Mouse (Mus musculus) forebrain, embryonic 15.5 days (tissue): ENCODE results near the gene Rcn3. TPM values are rescaled to one million over a fixed set of nuclear protein-coding genes. Genes with fewer than 3 reads are reported as not detected.
"Not testable (repeated sequence)": the region's sequence is repeated elsewhere in the genome, so short reads cannot be mapped to it uniquely, and the experiment has no call there.

Experiments used
- ATAC-seq: fragments of 200-750 bp; cut with Nextera tagmentation; replicated peaks from 2 replicates; pipeline ENCODE4 v1.8.0; 2017; ENCODE audit warnings: mild to moderate bottlenecking, moderate TSS enrichment, moderate library complexity
- H3K27ac ChIP-seq: fragments of 300-500 bp; sonication (generic); replicated peaks from 2 replicates; pipeline ENCODE4 v1.5.1; 2015; ENCODE audit warnings: mild to moderate bottlenecking, inconsistent platforms
- H3K27me3 ChIP-seq: fragments of 300-500 bp; sonication (generic); 2 replicates; pipeline ENCODE4 v1.6.1; 2015; ENCODE audit warnings: inconsistent platforms
- H3K36me3 ChIP-seq: fragments of 300-500 bp; sonication (generic); 2 replicates; pipeline ENCODE4 v1.6.1; 2015; ENCODE audit warnings: mild to moderate bottlenecking, inconsistent platforms
- H3K4me1 ChIP-seq: fragments of 300-500 bp; sonication (generic); 2 replicates; pipeline ENCODE4 v1.6.1; 2015; ENCODE audit warnings: inconsistent platforms
- H3K4me2 ChIP-seq: fragments of 300-500 bp; sonication (generic); replicated peaks from 2 replicates; pipeline ENCODE4 v1.6.1; 2015; ENCODE audit warnings: mild to moderate bottlenecking, inconsistent platforms
- H3K4me3 ChIP-seq: fragments of 300-500 bp; sonication (generic); 2 replicates; pipeline ENCODE4 v1.5.1; 2015; ENCODE audit warnings: mild to moderate bottlenecking, inconsistent platforms
- H3K9ac ChIP-seq: fragments of 300-500 bp; sonication (generic); replicated peaks from 2 replicates; pipeline ENCODE4 v1.6.1; 2015; ENCODE audit warnings: mild to moderate bottlenecking, inconsistent platforms
- H3K9me3 ChIP-seq: fragments of 300-500 bp; sonication (generic); 2 replicates; pipeline ENCODE4 v1.6.1; 2016; ENCODE audit warnings: inconsistent platforms
- WGBS: fragments of 180-500 bp; shearing (Covaris S2); methylation state at CpG from one replicate; pipeline ENCODE4 v1.1.7; 2015; ENCODE audit warnings: mixed read lengths; 5-methylcytosine and 5-hydroxymethylcytosine counted together
- polyA plus RNA-seq: library from polyadenylated mRNA; unstranded; fragments of >200 nt; fragmentation: Nextera tagmentation; extraction: Ambion mirVana; gene quantifications from 2 replicates; pipeline ENCODE4 v1.2.1, GENCODE M21; 2015

Rcn3 gene
- polyA plus RNA-seq, 1 experiment from 2014 or later = 49.6 TPM

DNA sequence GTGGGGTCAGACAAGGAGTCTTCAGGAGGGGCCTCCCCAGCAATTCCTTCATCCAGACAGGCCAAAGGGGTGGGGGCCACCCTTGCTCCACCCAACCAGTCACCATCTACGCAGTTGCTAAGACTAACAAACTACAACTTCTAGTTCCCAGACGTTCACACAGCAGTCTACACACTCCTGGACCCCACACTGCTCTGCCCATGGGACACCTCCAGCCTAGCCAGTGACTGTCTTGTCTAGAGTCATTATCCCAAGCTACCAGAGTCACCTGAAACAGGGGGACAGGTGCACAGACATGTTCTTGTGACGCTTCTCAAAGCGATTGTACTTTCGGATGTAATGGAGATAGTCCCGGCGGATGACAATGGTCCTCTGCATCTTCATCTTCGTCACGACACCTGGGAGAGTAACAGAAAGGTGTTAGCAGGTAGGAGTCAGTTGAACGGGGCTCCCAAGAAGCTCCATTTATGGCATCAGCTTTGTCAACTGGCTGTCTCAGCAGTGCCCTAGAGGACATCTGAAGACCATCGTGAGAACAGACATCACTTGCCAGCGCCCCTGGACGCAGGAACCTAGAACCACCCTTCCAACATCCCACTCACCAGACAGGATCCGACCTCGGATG lies 30.7 kb upstream of the Rcn3 start:
- Histone ChIP-seq H3K9ac (peak overlapping the region; percentile 86), H3K4me1 (peaks cover 50% of the 10 kb centered on the region), H3K27ac (no peak overlapping the region), H3K4me2 (peak overlapping the region; percentile 87), H3K36me3 (peaks cover 75% of the 10 kb centered on the region), H3K27me3 (no peaks in the 10 kb centered on the region), H3K9me3 (no peaks in the 10 kb centered on the region), H3K4me3 (peak overlapping the region; percentile 74)
- 88% methylated on average over 15 of the region's 15 CpGs for WGBS
- no peak for ATAC-seq

DNA sequence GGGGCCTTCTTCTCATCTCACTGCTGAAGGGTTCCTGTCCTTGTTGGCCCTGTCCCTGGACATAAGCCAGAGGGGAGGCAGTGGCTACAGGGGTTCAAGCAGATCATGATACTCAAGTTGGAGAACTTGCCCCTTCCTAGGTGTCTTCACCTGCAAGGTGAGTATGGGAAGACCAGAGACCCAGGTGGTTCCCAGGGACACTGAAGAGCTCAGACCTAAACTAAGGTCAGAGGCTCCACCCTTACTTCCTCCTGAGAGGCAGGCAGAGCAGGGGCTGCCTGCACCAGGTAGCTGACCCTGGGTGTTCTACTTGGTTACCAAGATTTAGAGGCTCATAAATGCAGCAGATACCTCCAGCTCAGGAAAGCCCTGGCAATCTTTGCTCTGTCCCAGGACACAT lies 29.9 kb upstream of the Rcn3 start:
- Histone ChIP-seq H3K9me3 (no peaks in the 10 kb centered on the region), H3K27ac (no peak overlapping the region), H3K36me3 (peaks cover 71% of the 10 kb centered on the region), H3K4me2 (no peak overlapping the region), H3K27me3 (no peaks in the 10 kb centered on the region), H3K4me3 (no peak overlapping the region), H3K9ac (no peak overlapping the region), H3K4me1 (peaks cover 43% of the 10 kb centered on the region)
- ATAC-seq = no peak

- no peaks in the 10 kb centered on the region for H3K9me3 ChIP-seq
- H3K9ac ChIP-seq = no peak overlapping the region
- H3K4me2 ChIP-seq = no peak overlapping the region
- H3K27me3 ChIP-seq = no peaks in the 10 kb centered on the region
- WGBS = 66% methylated on average over 8 of the region's 8 CpGs
- H3K4me3 ChIP-seq = no peak overlapping the region
- H3K36me3 ChIP-seq = peaks cover 66% of the 10 kb centered on the region
- no peak overlapping the region for H3K27ac ChIP-seq
- no peak for ATAC-seq
- H3K4me1 ChIP-seq = peaks cover 37% of the 10 kb centered on the region
These were observed 29.4 kb upstream of the Rcn3 start for GRCm38 (mm10) chr7:45121404-45121803.

GRCm38 (mm10) chr7:45119780-45120709 lies 28.0 kb upstream of the Rcn3 start:
- Histone ChIP-seq H3K9me3 (no peaks in the 10 kb centered on the region), H3K27me3 (no peaks in the 10 kb centered on the region), H3K4me3 (no peak overlapping the region), H3K4me1 (peaks cover 27% of the 10 kb centered on the region), H3K27ac (no peak overlapping the region), H3K4me2 (no peak overlapping the region), H3K36me3 (peaks cover 52% of the 10 kb centered on the region), H3K9ac (peak overlapping the region; percentile 19; the same call in 1 of the 2 replicates)
- ATAC-seq = no peak
- WGBS = 82% methylated on average over 5 of the region's 5 CpGs

GRCm38 (mm10) chr7:45118336-45118735 lies 26.3 kb upstream of the Rcn3 start:
- Histone ChIP-seq H3K27ac (no peak overlapping the region), H3K4me2 (no peak overlapping the region), H3K4me3 (no peak overlapping the region), H3K9me3 (no peaks in the 10 kb centered on the region), H3K27me3 (no peaks in the 10 kb centered on the region), H3K4me1 (peaks cover 18% of the 10 kb centered on the region), H3K9ac (no peak overlapping the region), H3K36me3 (peaks cover 51% of the 10 kb centered on the region)
- no peak for ATAC-seq
- WGBS = 96% methylated on average over 6 of the region's 6 CpGs

DNA sequence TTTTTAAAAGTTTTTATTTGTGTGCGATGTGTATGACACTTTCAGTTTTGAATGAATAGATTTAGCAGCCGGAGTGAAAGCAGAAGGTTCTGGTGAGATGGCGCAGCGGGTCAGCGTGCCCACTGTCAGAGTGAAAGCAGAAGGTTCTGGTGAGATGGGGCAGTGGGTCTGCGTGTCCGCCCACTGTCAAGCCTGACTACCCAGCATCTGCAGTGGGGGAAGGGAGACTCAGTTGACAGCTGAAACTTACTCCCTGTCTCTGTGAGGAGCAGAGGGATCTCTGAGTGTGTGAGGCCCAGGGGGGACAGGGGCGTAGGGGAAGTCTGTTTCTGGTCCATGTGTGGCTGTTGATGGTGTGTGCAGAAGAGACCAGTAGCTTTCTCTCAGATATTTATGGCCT lies 25.5 kb upstream of the Rcn3 start:
- Histone ChIP-seq H3K4me2 (no peak overlapping the region), H3K4me1 (peaks cover 11% of the 10 kb centered on the region), H3K9me3 (no peaks in the 10 kb centered on the region), H3K4me3 (no peak overlapping the region), H3K36me3 (peaks cover 44% of the 10 kb centered on the region), H3K9ac (no peak overlapping the region), H3K27me3 (no peaks in the 10 kb centered on the region), H3K27ac (no peak overlapping the region)
- ATAC-seq = no peak
- WGBS = 88% methylated on average over 8 of the region's 8 CpGs

GRCm38 (mm10) chr7:45113476-45113875 lies 21.5 kb upstream of the Rcn3 start:
- H3K4me3 ChIP-seq = no peak overlapping the region
- H3K27me3 ChIP-seq = no peaks in the 10 kb centered on the region
- no peaks in the 10 kb centered on the region for H3K9me3 ChIP-seq
- H3K4me2 ChIP-seq = no peak overlapping the region
- peaks cover 6% of the 10 kb centered on the region; the same call in 1 of the 2 replicates for H3K36me3 ChIP-seq
- H3K27ac ChIP-seq = no peak overlapping the region
- 87% methylated on average over 2 of the region's 2 CpGs for WGBS
- H3K9ac ChIP-seq = no peak overlapping the region
- no peaks in the 10 kb centered on the region for H3K4me1 ChIP-seq
- ATAC-seq = no peak

- H3K36me3 ChIP-seq = no peaks in the 10 kb centered on the region
- H3K9ac ChIP-seq = no peak overlapping the region
- no peaks in the 10 kb centered on the region for H3K9me3 ChIP-seq
- no peaks in the 10 kb centered on the region for H3K27me3 ChIP-seq
- no peak overlapping the region for H3K27ac ChIP-seq
- WGBS = 79% methylated on average over 3 of the region's 3 CpGs
- ATAC-seq = no peak
- H3K4me1 ChIP-seq = no peaks in the 10 kb centered on the region
- H3K4me2 ChIP-seq = no peak overlapping the region
- no peak overlapping the region for H3K4me3 ChIP-seq
These were observed 20.5 kb upstream of the Rcn3 start for GRCm38 (mm10) chr7:45112529-45112928.

DNA sequence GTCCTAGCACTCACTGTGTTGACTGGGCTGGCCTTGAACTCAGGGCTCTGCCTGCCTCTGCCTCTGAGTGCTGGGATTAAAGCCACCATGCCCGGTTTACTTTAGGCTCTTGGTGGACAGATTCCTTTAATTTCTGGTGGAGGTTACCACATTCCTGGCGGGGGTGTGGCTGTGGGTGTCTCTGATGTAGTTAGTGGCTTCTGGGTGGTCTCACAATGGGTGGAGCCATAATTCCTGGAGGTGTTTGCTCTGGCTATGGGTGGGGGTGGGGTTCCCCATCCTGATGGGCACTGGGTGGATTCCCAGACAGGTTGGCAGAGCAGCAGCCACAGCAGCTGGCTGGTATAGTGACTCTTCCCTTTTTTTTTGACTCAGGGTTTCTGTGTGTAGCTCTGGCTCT lies 19.9 kb upstream of the Rcn3 start:
- no peaks in the 10 kb centered on the region for H3K9me3 ChIP-seq
- 78% methylated on average over 2 of the region's 2 CpGs for WGBS
- H3K4me3 ChIP-seq = no peak overlapping the region
- H3K4me2 ChIP-seq = no peak overlapping the region
- no peak overlapping the region for H3K9ac ChIP-seq
- no peaks in the 10 kb centered on the region for H3K27me3 ChIP-seq
- H3K27ac ChIP-seq = no peak overlapping the region
- no peaks in the 10 kb centered on the region for H3K4me1 ChIP-seq
- ATAC-seq = no peak
- H3K36me3 ChIP-seq = no peaks in the 10 kb centered on the region

DNA sequence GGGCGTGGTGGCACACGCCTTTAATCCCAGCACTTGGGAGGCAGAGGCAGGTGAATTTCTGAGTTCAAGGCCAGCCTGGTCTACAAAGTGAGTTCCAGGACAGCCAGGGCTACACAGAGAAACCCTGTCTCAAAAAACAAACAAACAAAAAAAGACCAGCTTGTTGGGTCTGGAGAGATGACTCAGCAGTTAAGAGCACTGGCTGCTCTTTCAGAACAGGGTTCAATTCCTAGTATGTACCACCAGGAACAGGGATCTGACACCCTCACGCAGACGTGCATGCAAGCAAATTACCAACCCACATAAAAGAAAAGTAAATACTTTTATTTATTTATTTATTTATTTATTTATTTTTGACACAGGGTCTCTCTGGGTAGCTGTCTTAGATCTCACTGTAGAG lies 18.1 kb upstream of the Rcn3 start:
- H3K4me2 ChIP-seq, H3K4me3 ChIP-seq, H3K27me3 ChIP-seq, H3K36me3 ChIP-seq, H3K27ac ChIP-seq, ATAC-seq, H3K4me1 ChIP-seq, H3K9me3 ChIP-seq, H3K9ac ChIP-seq: not testable (repeated sequence)
- WGBS = 93% methylated on average over 4 of the region's 4 CpGs

DNA sequence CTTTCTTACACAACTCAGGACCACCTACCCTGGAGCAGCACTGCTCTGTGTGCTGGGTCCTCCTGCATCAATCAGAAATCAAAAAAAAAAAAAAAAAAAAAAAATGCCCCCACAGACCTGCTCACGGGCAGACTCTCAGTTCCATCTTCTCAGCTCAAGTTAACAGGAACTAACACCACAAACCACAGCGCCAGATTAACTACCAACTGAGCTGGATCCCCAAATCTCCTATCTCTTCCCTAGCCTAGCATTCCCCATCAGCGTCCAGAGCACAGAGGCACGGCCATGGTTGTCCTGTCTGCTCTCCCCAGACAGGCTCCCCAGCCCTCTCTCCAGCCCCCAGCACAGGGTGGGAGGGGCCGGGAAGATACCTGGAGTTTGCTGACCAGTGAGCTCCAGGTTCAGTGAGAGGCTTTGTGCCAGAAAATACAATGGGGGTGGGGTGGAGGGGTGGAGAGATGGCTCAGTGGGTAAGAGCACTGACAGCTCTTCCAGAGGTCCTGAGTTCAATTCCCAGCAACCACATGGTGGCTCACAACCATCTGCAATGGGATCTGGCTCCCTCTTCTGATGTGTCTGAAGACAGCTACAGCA lies 15.1 kb upstream of the Rcn3 start:
- no peak overlapping the region for H3K27ac ChIP-seq
- no peak overlapping the region for H3K4me2 ChIP-seq
- ATAC-seq = no peak
- no peaks in the 10 kb centered on the region for H3K4me1 ChIP-seq
- H3K36me3 ChIP-seq = no peaks in the 10 kb centered on the region
- no peaks in the 10 kb centered on the region for H3K9me3 ChIP-seq
- H3K4me3 ChIP-seq = no peak overlapping the region
- no peak overlapping the region for H3K9ac ChIP-seq
- 61% methylated on average over 5 of the region's 5 CpGs for whole genome bisulfite sequencing
- H3K27me3 ChIP-seq = no peaks in the 10 kb centered on the region

DNA sequence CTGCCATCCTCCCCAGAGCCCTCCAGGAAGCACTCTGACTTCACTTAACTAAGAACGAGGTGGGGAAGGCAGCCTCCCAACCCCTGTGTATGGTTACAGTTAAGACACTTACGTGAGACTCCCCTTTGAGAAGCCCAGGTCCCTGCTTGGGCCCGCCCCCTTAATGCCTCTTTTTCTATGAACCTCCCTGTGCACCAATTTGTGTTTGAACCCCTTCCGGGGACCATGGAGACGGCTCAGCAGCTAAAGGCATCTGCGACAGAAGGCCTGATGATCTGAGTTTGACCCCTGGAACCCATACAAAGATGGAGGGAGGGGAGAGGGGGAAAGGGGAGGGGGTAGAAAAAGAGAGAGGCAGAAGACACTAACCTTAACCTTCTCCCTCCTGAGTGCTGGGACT lies 14.4 kb upstream of the Rcn3 start:
- 32% methylated on average over 6 of the region's 6 CpGs for WGBS

More for the DNA sequence above, 14.4 kb upstream of the Rcn3 start:
- no peak overlapping the region for H3K4me3 ChIP-seq
- no peaks in the 10 kb centered on the region for H3K4me1 ChIP-seq
- H3K4me2 ChIP-seq = no peak overlapping the region
- H3K9me3 ChIP-seq = no peaks in the 10 kb centered on the region
- H3K9ac ChIP-seq = no peak overlapping the region
- H3K36me3 ChIP-seq = no peaks in the 10 kb centered on the region
- H3K27ac ChIP-seq = no peak overlapping the region
- no peak for ATAC-seq
- no peaks in the 10 kb centered on the region for H3K27me3 ChIP-seq
